Mouse (Mus musculus) right cerebral cortex, postnatal 14 days (tissue): ENCODE data around the gene Ccdc183.

Experiments used
- DNase-seq: peaks from one replicate; pipeline ENCODE4 v3.0.0; 2022

Ccdc183 gene

DNA sequence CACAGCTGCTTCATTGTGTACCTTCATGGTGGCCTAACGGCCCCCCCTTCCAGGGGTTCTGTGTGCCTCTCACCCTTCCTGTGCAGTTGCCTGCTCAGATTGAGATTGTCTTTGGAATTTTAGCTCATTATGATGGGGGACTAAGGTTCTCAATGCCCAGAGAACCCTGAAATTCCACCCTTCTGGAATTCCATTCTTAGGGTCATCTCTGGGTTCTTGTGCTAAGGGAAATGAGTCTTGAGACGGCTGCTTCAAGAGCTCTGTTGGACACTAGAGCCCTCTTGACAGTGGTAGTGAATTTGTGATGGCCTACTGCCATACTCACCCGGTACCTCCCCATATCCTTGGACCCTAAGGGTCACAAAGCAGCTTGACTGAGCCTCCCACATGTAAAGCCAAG is at the start of gene Ccdc183:
TSS of gene Ccdc183 (minus strand) at position 101 of the 400 bp plus-strand sequence.
- no peak for DNase-seq

GRCm38 (mm10) chr2:25666516-25666915 is 49.0 kb upstream of the Ccdc183 start:
- no peak for DNase-seq

GRCm38 (mm10) chr2:25664125-25664524 is 46.6 kb upstream of the Ccdc183 start:
- DNase-seq, result no peak

DNA sequence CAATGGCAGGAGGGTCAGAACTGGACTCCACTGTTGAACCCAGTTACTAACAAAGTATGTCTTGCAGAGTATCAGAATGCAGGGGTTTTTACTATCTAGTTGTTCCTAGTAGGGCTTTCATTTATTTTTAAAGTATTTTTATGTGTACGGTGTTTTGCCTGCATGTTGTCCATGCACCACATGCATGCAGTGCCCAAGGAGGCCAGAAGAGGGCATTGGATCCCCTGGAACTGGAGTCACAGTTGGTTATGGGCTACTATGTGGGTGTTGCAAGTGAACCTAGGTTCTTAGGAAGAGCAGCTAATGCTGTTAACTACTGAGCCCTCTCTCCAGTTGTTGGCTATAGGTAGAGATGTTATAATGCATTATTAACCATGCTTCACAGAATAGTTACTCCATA is 46.0 kb upstream of the Ccdc183 start:
- peak; percentile 66 for DNase-seq

GRCm38 (mm10) chr2:25661245-25661970 is 43.9 kb upstream of the Ccdc183 start:
- DNase-seq, result no peak

DNA sequence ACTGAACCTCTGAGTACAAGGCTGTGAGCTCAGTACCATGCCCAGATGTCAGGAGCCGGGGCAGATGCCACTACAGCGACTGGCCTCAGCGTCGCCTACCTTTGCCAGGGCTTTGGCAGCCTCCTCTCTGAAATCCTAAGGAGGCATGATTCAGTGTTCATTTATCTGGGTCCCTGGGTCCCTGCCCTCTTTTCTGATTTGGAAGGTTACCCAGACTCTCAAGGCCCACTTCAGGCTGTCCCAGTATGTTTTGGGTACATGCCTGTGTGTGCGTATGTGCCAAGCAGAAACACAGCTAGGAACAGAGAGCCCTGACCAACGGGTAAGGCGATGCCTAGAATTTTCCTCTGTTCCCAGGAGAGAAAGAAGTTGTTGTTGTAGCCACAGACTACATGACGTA is 42.8 kb upstream of the Ccdc183 start:
- DNase-seq, result no peak

- no peak for DNase-seq
Observed at GRCm38 (mm10) chr2:25657652-25658051, 40.2 kb upstream of the Ccdc183 start, which contains the start of gene Lcn5. TSS of gene Lcn5 (plus strand) at chr2:25657952.

DNA sequence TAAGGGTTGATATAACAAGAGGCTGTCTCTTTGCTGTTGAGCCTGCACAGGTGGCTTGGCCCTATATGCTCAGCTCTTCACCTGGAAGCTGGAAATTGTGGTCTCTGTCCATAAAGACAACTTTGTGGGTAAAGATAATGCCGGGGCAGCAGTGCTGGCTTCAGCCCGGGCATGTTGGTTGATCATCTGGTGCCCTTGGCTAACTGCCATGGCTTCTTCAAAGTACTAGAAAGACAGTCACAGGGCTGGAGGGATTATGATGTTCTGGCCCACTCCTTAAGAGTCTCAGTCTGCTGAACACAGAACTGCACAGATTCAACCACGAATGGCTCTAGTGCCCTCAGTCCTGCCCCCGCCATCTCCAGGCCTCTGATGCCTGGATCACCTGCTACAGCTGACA is 39.8 kb upstream of the Ccdc183 start:
- no peak for DNase-seq

- no peak for DNase-seq
Observed at GRCm38 (mm10) chr2:25656691-25657090, 39.2 kb upstream of the Ccdc183 start.

- no peak for DNase-seq
Observed at GRCm38 (mm10) chr2:25654502-25654901, 37.0 kb upstream of the Ccdc183 start.

DNA sequence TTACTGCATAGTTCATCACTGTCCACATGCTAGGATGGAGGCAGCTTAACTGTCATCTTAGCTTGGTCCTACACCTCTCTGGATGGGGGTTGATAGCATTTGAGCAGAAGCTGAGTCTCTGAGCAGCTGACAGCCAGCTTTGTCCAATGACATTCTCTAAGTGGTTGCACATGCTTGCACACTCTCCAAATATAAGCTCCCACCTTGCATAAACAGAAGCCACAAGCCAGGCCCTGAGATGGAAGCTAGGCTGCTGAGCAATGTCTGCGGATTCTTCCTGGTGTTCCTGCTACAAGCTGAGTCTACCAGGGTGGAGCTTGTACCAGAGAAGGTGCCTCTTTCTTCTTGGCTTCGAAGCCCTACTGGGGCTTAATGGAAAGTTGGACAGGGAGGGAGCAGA is 35.4 kb upstream of the Ccdc183 start, which contains the start of gene Lcn8:
TSS of gene Lcn8 (plus strand) at position 219 of the 400 bp plus-strand sequence.
- DNase-seq, result no peak

DNA sequence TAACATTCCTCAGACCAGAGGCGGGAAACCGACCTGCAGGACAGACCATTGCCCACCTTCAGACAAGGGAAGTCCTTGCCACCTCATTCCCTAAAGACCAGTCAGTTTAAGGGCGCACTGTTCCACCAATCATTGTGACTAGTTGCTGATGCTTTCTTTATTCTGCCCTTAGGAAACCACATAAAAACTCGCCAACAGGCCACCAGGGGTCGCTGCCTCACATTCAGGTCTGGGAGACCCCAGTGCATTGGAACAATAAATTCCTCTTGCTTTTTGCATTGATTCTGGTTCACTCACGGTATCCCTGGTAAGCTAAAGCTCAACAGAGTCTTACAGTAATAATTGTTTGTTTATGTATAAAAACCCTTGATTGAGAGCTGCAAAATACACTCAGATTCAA is 22.4 kb upstream of the Ccdc183 start:
- peak; percentile 59 for DNase-seq

- DNase-seq, result no peak
Observed at GRCm38 (mm10) chr2:25634046-25634445, 16.6 kb upstream of the Ccdc183 start.

DNA sequence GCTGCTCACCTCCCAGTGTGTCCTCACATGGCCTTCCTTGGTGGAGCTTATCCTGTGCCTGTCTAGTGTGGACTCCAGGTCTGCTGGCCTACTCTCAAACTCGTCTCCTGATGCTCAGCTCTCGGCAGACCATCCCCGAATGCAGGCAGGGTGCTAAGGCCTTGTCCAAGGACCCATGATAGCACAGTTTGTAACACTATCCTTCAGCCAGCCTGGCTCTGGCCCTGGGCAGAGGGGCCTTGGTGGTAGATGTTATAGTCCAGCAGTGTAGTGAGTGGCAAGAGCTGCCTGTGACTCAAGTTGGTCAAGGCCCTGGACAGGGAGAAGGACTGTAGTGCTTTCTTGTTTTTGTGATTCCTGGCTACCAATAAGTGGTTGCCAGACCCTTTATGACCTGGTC is 16.1 kb upstream of the Ccdc183 start:
- DNase-seq, result no peak

DNA sequence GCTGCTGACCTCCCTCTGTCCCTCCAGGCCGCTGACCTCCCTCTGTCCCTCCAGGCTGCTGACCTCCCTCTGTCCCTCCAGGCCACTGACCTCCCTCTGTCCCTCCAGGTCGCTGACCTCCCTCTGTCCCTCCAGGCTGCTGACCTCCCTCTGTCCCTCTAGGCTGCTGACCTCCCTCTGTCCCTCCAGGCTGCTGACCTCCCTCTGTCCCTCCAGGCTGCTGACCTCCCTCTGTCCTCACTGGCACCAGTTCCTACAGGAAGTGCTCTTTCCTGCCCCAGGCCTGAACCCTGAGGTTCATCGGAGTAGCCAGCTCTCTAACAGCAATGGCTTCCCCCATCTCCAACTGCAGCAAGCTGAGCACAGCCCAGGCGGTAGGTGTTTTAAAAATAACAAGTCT is 11.3 kb upstream of the Ccdc183 start:
- no peak for DNase-seq

DNA sequence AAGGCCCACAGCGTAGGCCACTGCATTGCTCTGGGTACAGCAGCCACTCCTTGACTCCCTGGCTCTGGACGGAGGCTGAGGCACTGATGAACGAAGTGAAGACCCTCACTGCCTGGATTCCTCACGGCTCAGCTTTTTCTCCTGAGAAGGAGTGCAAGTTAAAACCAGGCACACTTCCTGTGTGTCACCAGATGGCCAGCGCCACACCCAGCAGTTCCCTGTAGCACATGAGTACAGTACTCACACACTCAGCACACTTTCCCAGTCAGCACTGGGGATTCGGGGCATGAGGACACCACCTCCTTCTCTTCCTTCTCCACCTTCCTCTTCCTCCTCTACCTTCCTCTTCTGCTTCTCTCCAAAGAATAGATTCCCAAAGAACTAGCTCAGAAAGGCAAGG is 10.3 kb upstream of the Ccdc183 start, which contains the start of gene Fcna:
TSS of gene Fcna (minus strand) at position 220 of the 400 bp plus-strand sequence.
- DNase-seq, result no peak

- DNase-seq, result no peak
Observed at GRCm38 (mm10) chr2:25625986-25626385, 8.5 kb upstream of the Ccdc183 start.

- DNase-seq, result peak; percentile 86
Observed at GRCm38 (mm10) chr2:25621229-25622200, 4.0 kb upstream of the Ccdc183 start, which contains the start of gene Tmem141. TSS of gene Tmem141 (minus strand) at chr2:25622005.

DNA sequence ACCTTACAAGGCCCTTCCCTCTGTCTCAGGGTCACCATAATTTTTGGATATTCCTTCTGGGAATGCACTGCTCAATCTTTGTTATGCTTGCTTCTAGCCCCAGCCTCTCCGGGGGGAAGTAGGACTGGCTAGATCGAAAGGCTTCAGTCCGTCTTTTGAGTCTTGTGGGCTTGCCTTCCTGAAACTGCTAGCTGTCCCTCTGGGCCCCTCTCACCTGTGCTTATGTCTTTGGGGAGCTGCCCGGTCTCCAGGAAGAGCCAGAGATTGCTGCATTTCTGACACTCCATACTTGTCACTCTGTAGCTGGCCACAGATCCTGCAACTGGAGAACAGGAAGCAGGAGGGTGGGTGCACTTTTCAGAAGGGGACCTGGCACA is 3.4 kb upstream of the Ccdc183 start:
- DNase-seq, result no peak

DNA sequence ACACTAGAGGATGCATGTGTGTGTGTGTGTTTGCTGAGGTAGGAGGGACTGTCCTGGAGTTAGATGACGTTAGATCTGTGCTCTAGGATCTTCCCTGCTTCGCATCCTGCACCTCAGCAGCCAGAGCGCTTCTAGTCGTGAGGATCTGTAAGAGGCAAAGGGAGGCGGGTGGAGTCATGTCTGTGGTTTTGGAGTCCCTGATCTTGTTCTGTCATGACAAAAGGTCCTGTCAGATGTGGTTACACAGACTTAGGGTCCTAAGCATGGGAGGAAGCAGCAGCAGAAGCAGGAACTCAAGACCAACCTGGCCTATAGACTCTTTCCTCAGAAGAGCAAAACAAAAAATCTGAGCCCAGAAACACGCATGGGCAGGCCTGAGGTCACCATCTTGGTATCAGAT is 2.9 kb upstream of the Ccdc183 start:
- DNase-seq, result no peak

- DNase-seq, result no peak
Observed at GRCm38 (mm10) chr2:25616398-25616797, 1.1 kb downstream of the Ccdc183 start.

GRCm38 (mm10) chr2:25608671-25609070 is 8.8 kb downstream of the Ccdc183 start:
- DNase-seq, result no peak

- peak; percentile 91 for DNase-seq
Observed at GRCm38 (mm10) chr2:25607761-25608622, 9.5 kb downstream of the Ccdc183 start, which contains the start of gene Rabl6. TSS of gene Rabl6 (minus strand) at chr2:25608521.
